Mouse (Mus musculus): ENCODE measurements around the gene Fam133b.

DNA sequence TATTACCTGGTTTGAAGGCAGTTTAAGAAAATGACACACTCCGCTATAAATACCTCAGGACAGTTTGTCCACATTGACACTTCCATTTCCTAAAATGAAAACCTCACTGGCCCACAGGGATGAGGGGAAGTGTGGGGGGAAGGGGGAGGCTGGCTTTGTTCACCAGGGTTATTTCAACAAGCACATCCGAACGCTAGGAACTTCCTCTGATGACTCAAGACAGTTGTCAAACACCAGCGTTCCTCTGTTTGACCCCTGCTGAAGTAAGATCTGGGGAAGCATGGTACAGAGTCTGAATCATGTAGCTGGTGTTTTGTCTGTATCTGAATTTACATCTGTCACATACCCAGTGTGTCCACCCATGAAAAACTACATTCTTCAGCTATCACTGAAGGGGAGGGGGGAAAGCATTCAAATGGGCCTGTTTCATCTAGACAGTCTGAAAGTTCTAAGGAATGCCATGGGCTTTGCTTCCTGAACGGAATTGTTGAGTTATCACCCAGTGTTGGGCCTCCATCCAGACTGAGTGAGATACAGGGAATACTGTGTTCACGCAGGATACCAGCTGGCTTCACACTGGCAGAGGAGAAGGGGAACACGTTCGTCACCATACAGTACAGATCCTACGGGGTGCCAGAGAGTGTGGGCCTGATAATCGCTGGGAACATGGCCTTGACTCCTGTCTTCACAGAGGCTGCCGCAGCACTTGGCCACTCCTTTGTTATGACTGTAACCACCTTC is 40.9 kb upstream of the Fam133b start:
- TF ChIP-seq POLR2A (IDR thresholded peaks at IDR 0.05; ENCODE audit: extremely low read depth, insufficient read depth, low read length) (no peak), CTCF (IDR thresholded peaks at IDR 0.05; ENCODE audit: low read depth, low read length) (no peak)
